Mouse (Mus musculus): ENCODE data around the gene Nanos1. TPM values are rescaled to one million over a fixed set of nuclear protein-coding genes. Genes with fewer than 3 reads are reported as not detected.
A peak's percentile ranks its signal among the peaks of the same experiment; 100 is the strongest.

The Nanos1 gene
- 0.58 and 1.7 TPM in 2 replicates for total RNA-seq (2015; ENCODE audit: low replicate concordance)
- 1.6 and 2.9 TPM in 2 replicates for total RNA-seq (2017; ENCODE audit: low replicate concordance)

DNA sequence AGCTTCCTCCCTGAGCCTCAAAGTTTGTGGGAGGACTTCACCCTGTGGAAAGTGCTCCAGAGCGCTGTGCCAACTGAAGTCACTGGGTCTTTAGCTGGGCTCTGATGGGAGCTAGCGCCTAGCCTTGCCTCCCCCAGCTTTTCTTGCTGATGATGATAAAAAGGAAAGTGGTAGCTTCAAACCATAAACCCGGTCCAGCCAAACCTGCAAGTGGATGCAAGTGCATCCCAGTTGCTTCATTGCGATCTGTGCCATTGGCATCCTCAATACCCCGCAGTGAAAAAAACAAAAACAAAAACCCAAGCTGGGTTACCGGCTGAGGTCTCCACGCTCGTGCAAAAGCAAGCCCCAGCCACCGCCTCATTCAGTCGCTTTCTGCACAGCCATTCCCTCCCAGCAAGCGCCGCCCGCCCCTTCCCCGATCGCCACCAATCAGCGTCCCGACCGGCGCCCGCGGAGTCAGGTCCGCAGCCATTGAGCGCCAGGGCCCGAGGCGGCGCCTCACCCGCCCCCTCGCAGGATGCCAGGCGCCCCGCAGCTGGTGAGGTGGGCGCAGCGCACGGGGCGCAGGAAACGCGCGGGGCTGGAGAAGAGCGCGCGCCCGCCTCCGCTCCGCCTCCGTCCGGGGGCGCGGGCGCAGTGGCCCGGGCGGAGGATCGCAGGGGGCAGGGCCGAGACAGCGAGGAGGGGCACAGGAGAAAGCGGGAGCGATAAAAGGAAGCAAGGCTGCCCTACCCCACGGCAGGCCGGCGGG lies at the start of gene Nanos1:
Gene Nanos1, plus strand, starts transcription at position 550 of the 754 bp plus-strand sequence.
- peak; percentile 93 for ATAC-seq (replicated peaks; ENCODE audit: low FRiP score, poor library complexity, severe bottlenecking)

DNA sequence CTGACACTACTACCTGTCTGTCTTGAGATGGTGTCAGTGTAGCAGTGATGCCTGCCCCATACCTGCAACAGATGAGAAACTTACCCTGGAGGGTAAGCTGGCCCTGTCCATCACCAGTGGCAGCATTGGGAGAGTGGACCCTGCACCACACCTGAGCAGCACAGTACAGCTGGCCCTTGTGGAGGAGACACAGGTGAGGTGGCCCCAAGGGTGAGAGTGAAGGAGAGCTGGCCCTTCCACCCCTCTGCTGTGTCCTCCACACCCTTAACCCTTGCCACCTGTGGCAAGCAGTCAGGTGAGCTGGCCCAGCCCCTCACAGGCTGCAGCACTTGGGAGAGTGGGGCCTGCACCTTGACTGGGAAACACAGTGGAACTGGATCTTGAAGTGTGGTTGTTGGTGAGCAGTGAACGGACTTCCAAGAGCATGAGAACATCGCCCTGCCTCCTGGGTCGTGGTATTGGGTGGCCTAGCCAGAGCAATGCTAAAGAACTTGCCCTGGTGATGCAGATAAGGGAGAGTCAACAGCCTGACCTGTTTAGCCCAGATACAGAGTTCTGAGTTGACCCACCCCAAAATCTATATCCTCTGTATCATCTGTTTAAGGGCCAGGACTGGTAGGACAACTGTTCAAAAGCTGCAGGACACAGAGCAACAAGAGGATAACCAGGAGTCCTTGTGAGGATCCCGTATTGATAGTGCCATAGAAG lies 46.4 kb upstream of the Nanos1 start:
- ATAC-seq (replicated peaks; ENCODE audit: low FRiP score, poor library complexity, severe bottlenecking): peak; percentile 85

DNA sequence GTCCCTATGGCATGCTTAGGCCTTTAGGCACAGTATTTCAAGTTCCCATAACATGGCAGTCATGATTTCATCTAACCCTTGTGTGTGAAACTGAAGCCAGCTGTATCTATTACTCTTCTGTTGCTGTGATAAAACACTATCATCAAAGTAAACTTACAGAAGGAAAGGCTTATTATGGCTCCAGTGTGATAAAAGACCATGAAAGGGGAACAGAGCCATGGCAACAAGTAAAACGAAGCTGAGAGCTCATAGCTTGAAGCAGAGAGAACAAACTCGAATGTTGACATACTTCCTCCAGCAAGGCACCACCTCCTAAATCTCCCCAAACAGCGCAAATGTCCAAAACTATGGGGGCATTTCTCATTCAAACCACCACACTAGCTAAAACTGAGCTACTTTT lies 45.6 kb upstream of the Nanos1 start:
- ATAC-seq (replicated peaks; ENCODE audit: low FRiP score, poor library complexity, severe bottlenecking): no peak

DNA sequence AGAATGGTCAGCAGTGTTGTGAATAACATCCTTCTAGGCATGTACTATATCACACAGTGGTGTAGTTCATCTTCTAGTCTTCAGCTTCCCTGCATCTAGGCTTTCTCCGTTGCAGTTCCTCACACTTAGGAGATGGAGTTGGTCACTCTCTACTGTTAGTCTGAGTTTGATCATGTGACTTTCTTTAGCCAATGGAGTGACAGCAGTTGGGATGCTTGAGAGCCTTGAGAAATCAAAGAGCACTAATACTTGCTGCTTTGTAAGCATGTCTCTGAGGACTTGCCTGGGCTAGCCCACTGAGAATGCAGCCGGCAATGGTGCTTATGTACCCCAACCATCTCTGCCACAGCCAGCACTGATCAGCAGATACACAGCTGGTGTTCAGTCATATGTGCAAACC lies 43.2 kb upstream of the Nanos1 start:
- ATAC-seq (replicated peaks; ENCODE audit: low FRiP score, poor library complexity, severe bottlenecking): no peak

DNA sequence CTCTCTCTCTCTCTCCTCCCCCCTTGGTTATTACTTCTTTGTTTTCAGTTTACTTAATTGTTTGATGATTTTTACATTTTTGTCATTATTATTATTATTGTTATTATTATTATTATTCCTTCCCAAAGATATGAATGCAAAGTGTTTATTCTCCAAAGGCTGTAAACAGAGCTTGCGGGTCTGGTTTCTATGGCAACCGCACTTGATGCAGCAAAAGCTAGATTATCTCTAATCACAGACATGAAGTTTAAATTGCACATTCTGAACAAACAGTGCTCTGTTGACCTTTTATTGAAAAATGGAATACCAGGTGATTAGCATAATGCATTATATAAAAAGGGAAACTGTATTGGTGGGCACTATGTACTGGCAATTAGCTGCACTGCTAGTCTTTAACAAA lies 39.4 kb upstream of the Nanos1 start:
- ATAC-seq (replicated peaks; ENCODE audit: low FRiP score, poor library complexity, severe bottlenecking): no peak

DNA sequence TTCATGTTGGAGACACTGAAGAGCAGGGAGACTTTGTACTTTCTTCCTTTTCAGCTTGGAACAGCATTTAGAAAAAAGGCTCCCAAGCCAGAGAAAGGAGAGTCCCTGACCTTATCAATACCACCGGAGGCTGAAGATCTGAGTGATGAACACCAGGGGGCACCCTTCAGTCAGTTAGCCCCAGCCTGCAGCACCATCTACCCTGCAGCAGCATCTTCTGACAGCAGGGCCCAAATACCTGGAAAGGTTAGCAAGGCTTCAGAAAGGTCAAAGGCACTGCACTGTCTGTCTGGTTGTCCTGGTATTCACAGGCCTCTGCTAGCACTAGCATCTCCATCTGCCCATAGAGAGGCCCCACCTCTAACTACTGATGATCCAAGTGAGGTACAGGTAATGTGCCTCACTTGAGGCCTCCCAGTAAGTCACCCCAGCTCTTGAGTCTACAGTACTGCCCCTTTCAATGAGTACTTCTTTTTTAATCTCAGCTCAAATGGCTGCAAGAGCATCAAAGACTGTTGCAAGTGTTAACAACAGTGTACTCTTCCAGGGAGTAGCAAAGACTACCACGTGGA lies 25.4 kb upstream of the Nanos1 start:
- ATAC-seq (replicated peaks; ENCODE audit: low FRiP score, poor library complexity, severe bottlenecking): peak; percentile 92

DNA sequence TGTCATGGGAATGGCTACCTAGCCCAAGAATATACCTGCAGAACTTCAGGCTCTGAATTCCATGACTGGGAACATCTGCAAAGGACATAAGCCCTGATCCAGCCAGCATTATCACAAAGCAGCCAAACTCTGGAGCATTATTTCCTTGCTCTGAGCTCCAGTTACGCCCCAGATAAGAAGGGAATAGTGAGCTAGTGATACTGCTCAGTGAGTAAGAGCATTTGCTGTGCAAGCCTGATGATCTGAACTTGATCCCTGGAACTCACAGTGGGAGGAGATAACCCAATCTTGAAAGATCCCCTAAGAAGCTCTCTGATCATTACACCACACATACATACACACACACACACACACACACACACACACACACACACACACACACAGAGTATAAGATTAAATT lies 24.5 kb upstream of the Nanos1 start:
- ATAC-seq (replicated peaks; ENCODE audit: low FRiP score, poor library complexity, severe bottlenecking): no peak

DNA sequence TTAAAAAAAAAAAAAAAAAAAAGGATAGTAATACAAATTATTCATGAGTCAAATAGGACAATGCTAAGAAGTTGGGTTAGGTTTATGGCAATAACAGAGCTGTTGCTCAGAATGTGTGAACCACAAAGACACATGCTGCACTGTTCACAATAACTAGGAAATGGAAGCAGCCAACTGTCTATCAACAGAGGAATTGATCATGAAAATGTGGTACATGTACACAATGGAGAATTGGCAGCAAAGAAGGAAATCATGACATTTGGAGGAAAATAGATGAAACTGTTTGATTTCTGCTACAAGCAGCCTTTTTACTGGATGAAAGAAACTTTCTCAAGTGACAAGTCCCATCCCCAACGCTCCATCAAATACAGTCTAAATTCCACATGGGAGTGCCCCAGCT lies 23.8 kb upstream of the Nanos1 start:
- ATAC-seq (replicated peaks; ENCODE audit: low FRiP score, poor library complexity, severe bottlenecking): no peak

DNA sequence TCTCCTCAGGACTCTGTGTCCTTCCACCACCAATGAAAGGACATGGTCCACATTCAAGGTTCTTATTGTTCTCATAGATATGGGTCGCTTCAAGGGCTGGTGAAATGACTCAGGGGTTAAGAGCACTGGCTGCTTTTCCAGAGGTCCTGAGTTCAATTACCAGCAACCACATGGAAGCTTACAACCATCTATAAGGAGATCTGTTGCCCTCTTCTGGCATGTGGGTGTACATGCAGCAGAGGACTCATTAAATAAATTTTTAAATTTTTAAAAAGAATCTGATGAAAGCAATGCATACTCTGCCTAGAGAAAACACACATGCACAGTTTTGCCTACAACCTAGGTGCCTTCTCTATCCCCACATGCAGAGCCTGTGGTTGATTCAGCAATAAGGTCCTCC lies 15.2 kb upstream of the Nanos1 start:
- ATAC-seq (replicated peaks; ENCODE audit: low FRiP score, poor library complexity, severe bottlenecking): no peak

DNA sequence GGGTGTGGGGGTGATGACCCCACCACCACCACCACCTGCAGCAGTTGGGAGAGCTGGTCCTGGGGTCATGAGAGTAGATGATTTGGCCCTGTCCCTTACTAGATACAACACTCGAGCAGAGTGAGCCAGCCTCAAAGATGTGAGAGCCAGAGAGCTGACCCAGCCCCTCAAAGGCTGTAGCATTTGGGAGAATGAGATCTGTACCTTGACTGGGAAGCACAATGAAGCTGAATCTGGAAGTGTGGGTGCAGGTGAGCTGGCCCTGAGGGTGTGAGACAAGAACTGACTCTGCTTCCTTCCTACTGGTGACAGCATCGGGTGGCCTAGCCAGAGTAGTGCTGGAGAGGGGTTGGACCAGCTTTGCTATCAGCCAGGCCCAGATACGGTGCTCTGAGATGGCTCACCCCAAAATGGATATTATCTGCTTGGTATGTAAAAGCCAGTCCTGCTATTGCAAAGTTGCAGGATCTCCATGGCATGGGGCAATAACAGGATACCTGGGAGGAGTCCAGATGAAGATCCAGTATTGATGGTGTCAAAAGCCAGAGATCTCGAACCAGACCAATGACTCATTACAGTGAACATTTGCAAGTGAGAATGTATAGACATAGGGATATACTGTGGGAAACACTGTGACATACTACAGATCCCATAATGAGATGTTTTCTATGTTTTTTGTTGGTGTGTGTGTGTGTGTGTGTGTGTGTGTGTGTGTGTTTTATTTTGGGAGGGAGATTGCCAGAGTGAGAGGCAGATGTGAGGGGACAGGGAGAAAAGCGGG lies 11.8 kb upstream of the Nanos1 start:
- peak; percentile 93 for ATAC-seq (replicated peaks; ENCODE audit: low FRiP score, poor library complexity, severe bottlenecking)

DNA sequence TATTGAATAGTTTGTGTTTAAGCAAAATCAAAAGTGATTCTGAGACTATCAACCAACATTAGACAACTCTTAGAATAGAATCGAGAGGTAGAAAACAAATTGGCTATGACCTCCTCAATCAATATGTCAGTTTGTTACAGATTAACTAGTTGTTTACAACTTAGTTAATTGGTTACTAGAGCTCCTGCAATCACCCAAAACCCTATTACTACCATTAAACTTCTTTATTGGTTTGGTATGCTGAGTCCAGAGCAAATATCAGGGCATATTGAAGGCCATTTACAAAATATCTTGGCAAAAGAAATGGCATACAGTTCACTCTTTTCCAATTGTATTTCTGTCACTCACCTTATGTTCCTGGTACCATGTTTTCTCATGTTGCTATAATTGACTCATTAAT lies 8.0 kb upstream of the Nanos1 start:
- ATAC-seq (replicated peaks; ENCODE audit: low FRiP score, poor library complexity, severe bottlenecking): no peak

DNA sequence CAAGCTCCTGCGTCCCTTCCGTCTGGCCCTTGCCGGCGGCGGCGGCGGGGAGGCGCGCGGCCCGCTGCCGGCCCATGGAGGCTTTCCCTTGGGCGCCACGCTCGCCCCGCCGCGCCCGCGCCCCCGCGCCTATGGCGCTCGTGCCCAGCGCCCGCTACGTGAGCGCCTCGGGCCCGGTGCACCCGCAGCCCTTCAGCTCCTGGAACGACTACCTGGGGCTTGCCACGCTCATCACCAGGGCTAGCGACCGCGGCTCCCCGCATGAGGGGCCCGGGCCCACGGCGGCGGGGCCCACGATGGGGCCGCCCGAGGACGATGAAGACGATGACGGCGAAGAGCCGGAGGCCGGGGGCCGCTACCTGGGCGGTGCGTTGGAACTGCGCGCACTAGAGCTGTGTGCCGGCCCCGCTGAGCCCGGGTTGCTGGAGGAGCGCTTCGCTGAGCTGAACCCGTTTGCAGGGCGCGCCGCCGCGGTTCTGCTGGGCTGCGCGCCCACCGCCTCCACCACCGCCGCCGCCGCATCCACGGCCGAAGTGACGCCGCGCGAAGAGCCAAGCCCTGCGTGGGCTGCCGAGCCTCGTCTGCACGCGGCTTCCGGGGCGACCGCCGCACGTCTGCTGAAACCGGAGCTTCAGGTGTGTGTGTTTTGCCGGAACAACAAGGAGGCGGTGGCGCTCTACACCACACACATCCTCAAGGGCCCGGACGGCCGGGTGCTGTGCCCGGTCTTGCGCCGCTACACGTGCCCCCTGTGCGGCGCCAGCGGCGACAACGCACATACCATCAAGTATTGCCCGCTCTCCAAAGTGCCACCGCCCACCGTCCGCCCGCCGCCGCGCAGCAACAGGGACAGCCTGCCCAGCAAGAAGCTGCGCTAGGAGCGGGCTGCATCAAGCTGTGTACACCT lies 658 bp downstream of the Nanos1 start:
- peak; percentile 69 for ATAC-seq (replicated peaks; ENCODE audit: low FRiP score, poor library complexity, severe bottlenecking)

DNA sequence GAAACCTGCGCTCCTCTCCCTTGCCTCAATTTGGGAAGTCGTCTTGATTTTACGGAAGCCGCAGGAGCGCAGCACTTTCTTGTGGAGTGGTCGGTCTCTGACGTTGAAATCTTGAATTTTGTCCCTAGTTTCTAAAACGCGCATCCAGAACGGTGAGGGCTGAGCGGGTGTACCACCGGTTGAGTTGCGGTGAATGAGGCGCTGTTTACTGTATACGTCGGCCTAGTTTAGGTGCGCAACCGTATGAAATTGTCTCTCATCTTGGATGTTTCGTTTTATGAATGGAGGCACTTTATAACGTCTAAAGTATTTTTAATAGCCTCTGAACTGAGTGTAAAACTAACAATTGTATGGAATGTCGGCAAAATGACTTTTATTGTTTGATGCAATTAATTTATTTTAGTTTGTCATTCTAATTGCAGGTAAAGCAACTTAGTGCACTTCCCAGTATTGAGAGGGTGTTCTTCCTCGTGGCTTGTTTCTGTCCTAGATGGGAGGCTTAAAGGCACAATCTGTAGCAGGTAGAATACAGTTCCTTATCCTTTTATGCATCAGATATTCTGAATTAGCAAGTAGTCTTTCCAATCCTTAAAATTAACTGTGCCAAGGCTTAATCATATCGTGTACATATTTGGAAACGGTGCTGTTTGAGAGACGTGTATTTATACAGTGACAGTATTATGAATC lies 1.5 kb downstream of the Nanos1 start:
- peak; percentile 31; the same call in 1 of the 2 replicates for ATAC-seq (replicated peaks; ENCODE audit: low FRiP score, poor library complexity, severe bottlenecking)

DNA sequence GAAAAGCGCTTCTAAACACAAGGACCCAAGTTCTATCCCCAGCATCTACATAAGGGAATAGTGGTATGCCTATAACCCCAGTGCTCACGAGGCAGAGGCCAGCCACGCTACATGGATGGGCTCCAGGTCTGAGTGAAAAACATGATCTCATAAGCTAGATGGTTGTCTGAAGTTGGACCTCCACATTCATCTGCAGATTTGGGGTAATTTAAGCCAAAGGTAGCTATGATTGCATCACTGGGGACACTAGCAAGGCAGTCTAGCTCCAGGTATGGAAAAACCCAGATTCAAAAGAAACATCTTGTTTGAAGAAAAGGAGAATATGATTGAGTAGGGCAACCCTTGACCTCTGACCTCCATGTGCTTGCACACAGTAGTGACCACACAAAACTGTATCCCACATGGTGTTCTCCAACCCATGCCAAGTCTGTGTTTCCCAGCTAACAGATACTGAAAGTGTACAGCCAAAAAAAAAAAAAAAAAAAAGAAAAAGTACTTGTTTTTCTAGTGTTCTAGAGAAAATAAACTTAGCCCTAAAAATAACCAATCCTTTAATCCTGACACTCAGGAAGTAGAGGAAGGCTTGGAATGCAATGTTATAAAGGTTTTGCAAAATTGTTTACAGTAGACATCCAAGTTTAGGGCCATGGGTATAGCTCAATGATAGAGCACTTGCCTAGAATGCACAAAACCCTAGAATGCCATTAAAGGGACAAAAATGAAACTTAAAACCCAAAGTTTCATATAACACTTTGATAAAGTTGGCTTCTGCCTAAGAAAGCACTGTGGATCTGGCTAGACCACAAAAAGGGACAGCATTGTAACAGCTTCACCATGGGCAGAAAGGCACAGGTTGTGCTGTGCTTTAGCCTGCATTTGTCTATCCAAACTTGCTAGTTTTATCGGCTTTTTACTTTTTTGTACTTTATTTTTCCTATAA lies 3.4 kb downstream of the Nanos1 start:
- no peak for ATAC-seq (replicated peaks; ENCODE audit: low FRiP score, poor library complexity, severe bottlenecking)

DNA sequence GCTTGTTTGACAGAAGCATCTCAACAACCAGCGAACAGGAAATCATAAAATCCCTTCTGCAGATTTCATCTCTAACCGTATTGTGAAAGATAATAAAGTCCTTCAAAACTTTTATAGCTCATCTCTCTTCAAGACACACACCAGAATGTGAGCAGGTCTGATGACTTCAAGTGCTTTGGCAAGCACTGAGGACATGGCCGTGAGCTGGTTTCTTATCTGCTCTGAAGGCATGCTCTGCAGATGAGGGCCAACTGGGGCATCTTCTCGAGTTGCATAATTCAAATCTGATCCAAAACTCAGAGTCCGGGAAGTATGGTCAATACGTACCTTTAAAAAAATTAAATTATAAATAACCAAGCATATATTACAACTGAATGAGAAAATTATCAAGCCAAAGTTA lies 17.6 kb downstream of the Nanos1 start:
- no peak for ATAC-seq (replicated peaks; ENCODE audit: low FRiP score, poor library complexity, severe bottlenecking)

DNA sequence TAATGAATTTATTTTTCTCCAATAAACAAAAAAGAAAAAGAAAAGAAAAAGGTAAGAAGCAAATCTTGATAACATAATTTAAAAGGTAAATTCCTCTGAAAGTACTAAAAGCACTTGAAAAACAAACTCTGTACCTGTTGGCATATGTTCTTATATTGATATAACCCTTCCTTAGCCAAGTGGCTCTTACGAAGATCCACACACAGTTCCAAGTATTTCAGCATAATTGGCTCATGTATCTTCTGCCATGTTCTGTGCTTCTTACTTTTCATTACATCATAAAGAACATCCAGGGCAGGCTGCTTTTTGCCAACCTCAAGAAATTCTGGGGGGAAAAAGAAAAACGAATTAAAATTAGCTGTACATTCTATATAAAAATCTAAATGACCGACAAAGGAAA lies 26.2 kb downstream of the Nanos1 start:
- no peak for ATAC-seq (replicated peaks; ENCODE audit: low FRiP score, poor library complexity, severe bottlenecking)

DNA sequence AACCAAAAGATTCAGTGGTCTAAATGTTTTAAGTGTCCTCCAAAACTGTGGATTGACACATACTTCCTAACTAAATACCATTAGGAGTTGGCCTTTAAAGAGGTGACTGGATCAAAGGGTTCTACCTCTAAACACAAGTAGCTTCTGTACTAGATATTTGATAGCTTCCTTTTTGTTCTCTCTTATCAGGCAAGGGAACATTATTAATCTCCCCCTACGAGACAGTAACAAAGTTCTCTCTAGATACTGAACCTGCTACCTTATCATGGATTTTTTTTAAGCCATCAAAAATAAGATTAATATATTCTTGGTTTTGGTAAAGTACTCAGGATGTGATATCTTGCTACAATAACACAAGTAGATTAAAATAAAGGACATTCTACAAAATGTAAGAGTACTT lies 28.9 kb downstream of the Nanos1 start:
- ATAC-seq (replicated peaks; ENCODE audit: low FRiP score, poor library complexity, severe bottlenecking): no peak
